Mouse (Mus musculus) stomach, embryonic 15.5 days (tissue): ENCODE data around the gene Olfr117. TPM values are rescaled to one million over a fixed set of nuclear protein-coding genes. Genes with fewer than 3 reads are reported as not detected.
"Not testable (repeated sequence)": the region's sequence is repeated elsewhere in the genome, so short reads cannot be mapped to it uniquely, and the experiment has no call there.

ENCODE experiments used
- ATAC-seq: fragments of 200-750 bp; cut with Nextera tagmentation; 2 replicates; pipeline ENCODE4 v1.8.0; 2017; ENCODE audit warnings: low read depth, moderate number of reproducible peaks, moderate TSS enrichment; ENCODE audit not compliant: insufficient read depth, low FRiP score
- H3K27ac ChIP-seq: fragments of 300-500 bp; sonication (generic); 2 replicates; pipeline ENCODE4 v1.5.1; 2015; ENCODE audit warnings: mild to moderate bottlenecking, inconsistent platforms
- H3K27me3 ChIP-seq: fragments of 300-500 bp; sonication (generic); replicated peaks from 2 replicates; pipeline ENCODE4 v1.6.1; 2015; ENCODE audit warnings: inconsistent platforms
- H3K36me3 ChIP-seq: fragments of 300-500 bp; sonication (generic); 2 replicates; pipeline ENCODE4 v1.6.1; 2015; ENCODE audit warnings: inconsistent platforms
- H3K4me1 ChIP-seq: fragments of 300-500 bp; sonication (generic); 2 replicates; pipeline ENCODE4 v1.6.1; 2015; ENCODE audit warnings: inconsistent platforms
- H3K4me2 ChIP-seq: fragments of 300-500 bp; sonication (generic); 2 replicates; pipeline ENCODE4 v1.6.1; 2015; ENCODE audit warnings: mild to moderate bottlenecking, inconsistent platforms
- H3K4me3 ChIP-seq: fragments of 300-500 bp; sonication (generic); replicated peaks from 2 replicates; pipeline ENCODE4 v1.5.1; 2015; ENCODE audit warnings: inconsistent platforms
- H3K9ac ChIP-seq: fragments of 300-500 bp; sonication (generic); 2 replicates; pipeline ENCODE4 v1.6.1; 2015; ENCODE audit warnings: inconsistent platforms
- H3K9me3 ChIP-seq: fragments of 300-500 bp; sonication (generic); 2 replicates; pipeline ENCODE4 v1.6.1; 2016; ENCODE audit warnings: inconsistent platforms
- whole genome bisulfite sequencing: fragments of 180-500 bp; shearing (Covaris S2); methylation state at CpG from one replicate; pipeline ENCODE4 v1.1.7; 2015; 5-methylcytosine and 5-hydroxymethylcytosine counted together
- polyA plus RNA-seq: library from polyadenylated mRNA; unstranded; fragments of >200 nt; fragmentation: Nextera tagmentation; extraction: Ambion mirVana; gene quantifications from 2 replicates; pipeline ENCODE4 v1.2.1, GENCODE M21; 2015

The Olfr117 gene
- polyA plus RNA-seq, result not detected in 2 replicates

DNA sequence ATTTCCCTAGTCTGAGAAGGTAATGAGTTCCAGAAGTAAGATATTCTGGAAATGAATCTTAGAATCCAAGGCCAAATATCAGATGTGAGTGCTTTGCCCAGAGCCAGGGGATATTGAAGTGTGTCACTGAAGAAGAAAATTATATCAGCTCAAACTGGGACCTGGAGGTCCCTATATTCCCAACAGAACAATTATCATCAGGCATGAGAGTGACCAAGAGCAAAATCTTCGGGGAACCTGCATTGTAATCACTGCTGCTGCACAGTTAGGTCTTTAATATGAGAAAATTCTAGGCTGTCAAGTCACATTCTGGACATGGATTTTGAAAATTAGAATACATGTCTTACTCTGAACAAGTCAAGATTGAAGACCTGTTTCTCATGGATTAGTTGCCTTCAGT is at the start of gene Olfr117:
Gene Olfr117, minus strand, starts transcription at position 101 of the 400 bp plus-strand sequence.
- H3K27ac ChIP-seq, result no peak within 1 kb of the TSS
- H3K9ac ChIP-seq, result no peak within 1 kb of the TSS
- H3K36me3 ChIP-seq, result no peaks in the 10 kb centered on the region
- ATAC-seq, result no peak
- no peak within 1 kb of the TSS for H3K4me3 ChIP-seq
- no peaks in the 10 kb centered on the region for H3K27me3 ChIP-seq
- no peaks in the 10 kb centered on the region for H3K9me3 ChIP-seq
- 64% methylated on average over 1 of the region's 1 CpGs for WGBS
- H3K4me2 ChIP-seq, result no peak within 1 kb of the TSS
- no peaks in the 10 kb centered on the region for H3K4me1 ChIP-seq

DNA sequence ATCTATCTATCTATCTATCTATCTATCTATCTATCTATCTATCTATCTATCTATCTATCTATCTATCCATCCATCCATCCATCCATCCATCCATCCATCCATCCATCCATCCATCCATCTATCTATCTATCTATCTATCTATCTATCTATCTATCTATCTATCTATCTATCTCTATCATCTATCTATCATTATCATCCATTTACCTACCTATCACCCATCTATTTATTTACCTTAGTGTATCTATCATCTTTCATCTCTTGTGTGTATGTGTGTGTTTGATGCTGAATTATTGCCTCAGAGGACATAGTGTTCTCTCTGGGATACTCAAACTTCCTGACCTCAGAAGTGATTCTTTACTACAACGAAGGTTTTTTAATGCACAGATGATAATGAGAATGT is 32.7 kb upstream of the Olfr117 start, which contains the start of gene Olfr119:
Gene Olfr119, plus strand, starts transcription at position 301 of the 400 bp plus-strand sequence.
- not testable (repeated sequence) for H3K27me3 ChIP-seq, H3K36me3 ChIP-seq, ATAC-seq, H3K27ac ChIP-seq, H3K4me1 ChIP-seq, H3K9me3 ChIP-seq, H3K4me3 ChIP-seq, H3K9ac ChIP-seq, H3K4me2 ChIP-seq
- 74% methylated on average over 1 of the region's 1 CpGs for WGBS

- Histone ChIP-seq H3K4me3 (no peak within 1 kb of the TSS), H3K36me3 (no peaks in the 10 kb centered on the region), H3K9ac (no peak within 1 kb of the TSS), H3K4me2 (no peak within 1 kb of the TSS), H3K4me1 (no peaks in the 10 kb centered on the region), H3K27ac (no peak within 1 kb of the TSS), H3K27me3 (no peaks in the 10 kb centered on the region), H3K9me3 (no peaks in the 10 kb centered on the region)
- ATAC-seq, result no peak
- 54% methylated on average over 2 of the region's 2 CpGs for WGBS
These were observed 3.1 kb upstream of the Olfr117 start, which contains the start of gene Olfr118 for GRCm38 (mm10) chr17:37666688-37667087. Olfr118 (plus strand) TSS chr17:37666988.

DNA sequence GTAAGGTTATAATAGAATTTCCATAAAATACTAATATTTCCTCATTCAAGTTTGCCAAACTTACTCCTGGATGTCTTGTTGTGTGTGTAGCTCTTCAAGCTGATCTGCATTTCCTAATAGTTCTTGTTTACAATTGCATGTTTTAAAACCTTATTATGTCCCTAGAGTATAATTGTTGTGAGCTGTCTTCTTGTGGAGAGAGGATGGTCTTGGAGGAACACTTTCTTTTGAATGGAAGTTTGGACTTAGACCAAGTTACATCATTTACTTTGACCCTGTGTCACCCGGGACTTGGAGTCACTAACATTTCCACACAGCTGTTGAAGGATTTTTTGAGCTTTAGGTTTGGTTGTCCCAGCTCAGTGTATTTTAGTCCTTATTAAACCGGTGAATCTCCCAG is 36.6 kb downstream of the Olfr117 start, which contains the start of the genes Olfr115 and Olfr116:
Gene Olfr115, minus strand, starts transcription at position 101 of the 400 bp plus-strand sequence.
Gene Olfr116, minus strand, starts transcription at position 191 of the 400 bp plus-strand sequence.
- no peaks in the 10 kb centered on the region for H3K9me3 ChIP-seq
- H3K9ac ChIP-seq, result no peak within 1 kb of the TSS
- H3K36me3 ChIP-seq, result no peaks in the 10 kb centered on the region
- H3K27ac ChIP-seq, result no peak within 1 kb of the TSS
- no peak within 1 kb of the TSS for H3K4me2 ChIP-seq
- no peaks in the 10 kb centered on the region for H3K4me1 ChIP-seq
- no peaks in the 10 kb centered on the region for H3K27me3 ChIP-seq
- no peak for ATAC-seq
- WGBS, result 75% methylated on average over 2 of the region's 2 CpGs
- H3K4me3 ChIP-seq, result no peak within 1 kb of the TSS

Other genes starting within 250 kb of the Olfr117 start
- not detected in 2 replicates for gene Olfr108, start 218.3 kb downstream of the Olfr117 start, polyA plus RNA-seq
- not detected in 2 replicates for gene Olfr109, start 204.9 kb downstream of the Olfr117 start, polyA plus RNA-seq
- gene H2-M2, start 180.2 kb downstream of the Olfr117 start, polyA plus RNA-seq, result not detected in 2 replicates
- not detected in 2 replicates for gene Olfr110, start 171.3 kb downstream of the Olfr117 start, polyA plus RNA-seq
- gene Olfr111, start 155.8 kb downstream of the Olfr117 start, polyA plus RNA-seq, result not detected in 2 replicates
- gene Olfr112, start 94.3 kb downstream of the Olfr117 start, polyA plus RNA-seq, result not detected in 2 replicates
- gene Olfr113, start 86.1 kb downstream of the Olfr117 start, polyA plus RNA-seq, result not detected in 2 replicates
- not detected in 2 replicates for gene Olfr114, start 71.0 kb downstream of the Olfr117 start, polyA plus RNA-seq
- not detected in 2 replicates for gene Olfr115, start 36.7 kb downstream of the Olfr117 start, polyA plus RNA-seq
- gene Olfr116, start 36.6 kb downstream of the Olfr117 start, polyA plus RNA-seq, result not detected in 2 replicates
- gene Olfr118, start 3.2 kb upstream of the Olfr117 start, polyA plus RNA-seq, result not detected in 2 replicates
- gene Olfr119, start 32.8 kb upstream of the Olfr117 start, polyA plus RNA-seq, result not detected in 2 replicates
- gene Olfr120, start 58.0 kb upstream of the Olfr117 start, polyA plus RNA-seq, result not detected in 2 replicates
- gene Olfr121, start 85.1 kb upstream of the Olfr117 start, polyA plus RNA-seq, result not detected in 2 replicates
- not detected in 2 replicates for gene Olfr122, start 104.8 kb upstream of the Olfr117 start, polyA plus RNA-seq
- not detected in 2 replicates for gene Olfr123, start 129.7 kb upstream of the Olfr117 start, polyA plus RNA-seq
- not detected in 2 replicates for gene Olfr124, start 136.1 kb upstream of the Olfr117 start, polyA plus RNA-seq
- gene Olfr125, start 169.2 kb upstream of the Olfr117 start, polyA plus RNA-seq, result not detected in 2 replicates
- gene Olfr126, start 183.7 kb upstream of the Olfr117 start, polyA plus RNA-seq, result not detected in 2 replicates
- gene Olfr127, start 236.7 kb upstream of the Olfr117 start, polyA plus RNA-seq, result not detected in 2 replicates